Mouse (Mus musculus) cerebellum, adult 18-20 months (tissue): Measurements from ENCODE around the gene Unc93b1.

ENCODE experiments used
- DNase-seq, 2 experiments: peaks; one replicate each; pipeline ENCODE4 v3.0.0; 2021

Unc93b1 gene

DNA sequence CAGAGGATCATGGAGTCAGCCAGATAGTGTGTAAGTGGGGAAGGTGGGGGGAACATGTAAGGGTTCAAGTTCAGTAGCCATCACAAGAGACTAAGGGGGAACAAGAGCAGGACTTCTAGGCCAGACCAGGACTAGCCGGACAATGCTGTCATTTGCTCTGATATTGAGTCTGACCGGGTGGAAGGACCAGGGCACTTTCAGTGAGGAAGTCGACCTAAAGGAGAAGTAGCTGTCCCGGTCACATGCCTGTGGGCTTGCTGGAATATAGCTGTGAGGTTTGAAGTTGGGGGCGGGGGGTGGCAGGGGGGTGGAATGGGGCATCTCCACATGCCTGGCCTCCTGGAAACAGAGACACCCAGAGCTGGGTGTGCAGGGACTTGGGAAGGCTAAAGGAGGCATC is 20.5 kb upstream of the Unc93b1 start:
- no peak for DNase-seq

GRCm38 (mm10) chr19:3916727-3917126 is 18.3 kb upstream of the Unc93b1 start:
- DNase-seq: no peak

DNA sequence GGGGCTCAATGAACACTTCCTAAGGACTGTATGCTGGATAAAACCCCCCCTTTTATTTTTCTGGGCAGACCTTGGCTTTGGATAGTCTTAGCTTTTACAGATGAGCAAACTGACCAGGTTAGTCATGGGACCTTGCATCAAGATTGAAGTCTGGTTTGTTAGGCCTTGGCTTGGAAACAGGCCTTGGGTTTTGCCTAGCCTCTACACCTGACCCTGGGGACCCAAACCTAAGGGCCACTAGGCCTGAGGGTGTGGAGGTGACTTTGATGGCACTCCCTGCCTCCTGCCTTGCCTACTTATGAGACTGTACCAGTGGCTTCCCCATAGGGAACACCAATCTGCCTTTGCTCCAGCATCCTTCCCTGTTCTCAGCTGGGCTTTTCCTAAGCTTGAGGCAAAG is 15.1 kb upstream of the Unc93b1 start:
- DNase-seq: no peak

GRCm38 (mm10) chr19:3922661-3923371 is 12.2 kb upstream of the Unc93b1 start:
- no peak for DNase-seq

DNA sequence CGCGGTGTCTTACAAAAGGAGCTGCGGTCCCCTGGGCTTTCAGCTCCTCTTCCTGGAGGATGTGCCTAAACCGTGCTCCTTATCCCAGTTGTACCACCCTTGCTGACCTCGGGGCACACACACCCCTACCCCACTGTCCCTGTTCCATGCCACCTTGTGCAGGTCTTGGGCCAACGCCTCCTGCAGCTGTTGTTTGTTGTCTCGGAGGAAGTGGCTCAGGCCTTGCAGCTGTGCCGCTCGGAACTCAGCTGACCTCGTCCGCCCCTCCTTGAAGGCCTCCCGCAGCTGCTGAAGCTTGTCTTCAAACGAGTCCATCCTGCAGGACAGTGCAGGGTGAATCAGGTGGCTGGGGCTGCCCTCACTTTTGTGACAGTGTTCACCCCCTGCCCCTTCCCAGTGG is 11.4 kb upstream of the Unc93b1 start:
- DNase-seq: no peak

- no peak for DNase-seq
Measured at GRCm38 (mm10) chr19:3924190-3924589, 10.8 kb upstream of the Unc93b1 start.

DNA sequence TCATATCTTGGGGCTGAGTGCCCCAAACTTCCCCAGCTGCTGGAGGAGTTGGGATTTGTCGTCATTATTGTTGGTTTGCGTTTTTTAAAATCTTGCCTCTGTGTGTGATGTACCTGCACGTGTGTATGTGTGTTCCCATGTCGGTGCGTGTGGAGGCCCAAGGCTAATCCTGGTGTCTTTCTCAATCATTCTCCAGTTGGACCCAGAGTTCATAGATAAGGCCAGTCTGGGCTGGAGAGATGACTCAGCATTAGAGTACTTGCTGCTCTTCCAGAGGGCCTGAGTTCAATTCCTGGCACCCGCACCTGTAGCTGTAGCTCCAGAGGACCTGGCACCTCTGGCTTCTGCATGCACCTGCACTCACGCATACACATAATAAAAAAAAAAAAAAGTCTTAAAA is 10.1 kb upstream of the Unc93b1 start:
- no peak for DNase-seq

GRCm38 (mm10) chr19:3925859-3926258 is 9.1 kb upstream of the Unc93b1 start:
- DNase-seq: no peak

- DNase-seq: peak; percentile 50 to 57
Measured at GRCm38 (mm10) chr19:3926279-3926678, 8.7 kb upstream of the Unc93b1 start.

DNA sequence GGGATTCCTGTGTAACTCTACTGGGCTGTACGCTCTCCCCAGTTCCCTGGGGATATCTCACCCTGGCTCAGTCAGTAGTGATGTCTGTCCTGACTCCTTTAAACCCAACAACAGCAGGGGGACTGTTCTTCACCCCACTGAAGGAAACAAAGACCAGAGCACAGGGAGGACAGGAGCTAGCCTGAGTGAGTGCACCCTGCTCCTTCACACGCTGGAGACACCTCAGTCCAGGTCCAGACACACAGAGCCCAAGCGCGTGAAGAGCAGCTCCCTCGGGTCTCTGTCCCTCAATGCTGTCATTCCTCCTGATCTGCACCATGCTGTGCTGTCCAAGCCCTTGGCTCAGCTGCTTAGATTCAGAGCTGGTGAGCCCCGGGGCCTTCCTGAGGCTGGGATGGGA is 8.3 kb upstream of the Unc93b1 start:
- no peak for DNase-seq

GRCm38 (mm10) chr19:3927989-3928388 is 7.0 kb upstream of the Unc93b1 start:
- DNase-seq: no peak

DNA sequence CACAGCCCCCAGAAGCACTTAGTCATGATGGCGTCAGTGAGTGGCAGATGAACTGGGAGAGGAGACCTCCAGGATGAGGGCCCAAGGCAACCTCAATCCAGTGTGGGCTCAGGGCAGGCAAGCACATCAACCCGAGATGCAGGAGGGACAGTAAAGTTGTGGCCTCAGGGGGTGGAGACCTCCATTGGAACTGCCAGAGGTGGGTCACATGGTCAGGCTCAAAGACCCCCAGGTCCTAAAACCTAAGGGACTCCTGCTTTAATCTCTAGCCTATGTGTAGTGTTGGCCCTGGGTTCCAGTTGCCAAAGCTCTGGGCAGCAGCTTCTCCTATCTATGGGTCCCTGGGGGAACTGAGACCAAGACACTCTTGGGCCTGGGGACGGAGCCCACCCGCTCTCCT is 6.2 kb upstream of the Unc93b1 start:
- DNase-seq: no peak

DNA sequence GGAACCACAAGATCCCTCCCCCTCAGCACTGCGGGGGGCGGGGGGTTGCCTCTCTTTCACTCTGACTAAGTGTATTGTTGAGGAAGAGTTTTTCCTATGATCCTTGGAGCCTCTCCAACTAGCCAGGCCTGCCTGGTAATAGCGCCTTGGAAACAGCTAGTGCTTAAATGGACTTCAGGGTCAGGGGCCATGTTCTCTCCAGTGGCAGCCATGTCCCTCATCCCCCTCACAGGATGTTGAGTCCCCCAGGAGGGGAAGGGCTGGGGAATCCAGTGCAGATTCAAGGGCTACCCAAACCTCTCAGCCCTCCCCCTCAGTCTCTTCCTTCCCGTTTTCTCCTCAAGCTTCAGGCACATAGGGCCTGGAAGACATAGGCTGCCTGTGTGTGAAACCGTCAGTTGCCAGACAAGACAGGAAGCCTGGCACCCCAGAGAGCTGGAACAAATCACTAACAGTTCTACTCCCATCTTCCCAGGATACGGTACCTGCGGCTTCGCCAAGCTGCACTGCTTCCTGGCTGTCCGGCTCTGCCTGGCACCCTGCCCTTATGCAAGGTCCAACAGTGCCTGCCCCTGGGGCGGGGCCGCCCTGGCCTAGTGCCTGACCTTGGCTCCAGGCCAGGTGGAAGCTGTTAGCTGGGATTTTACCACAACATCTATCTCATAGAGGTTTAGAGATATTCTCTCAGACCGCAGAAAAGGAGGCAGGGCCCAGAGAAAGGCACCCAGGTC is 5.6 kb upstream of the Unc93b1 start, which contains the start of gene Aldh3b1:
Gene Aldh3b1, minus strand, starts transcription at position 598 of the 731 bp plus-strand sequence.
- DNase-seq: peak; percentile 88 to 93

GRCm38 (mm10) chr19:3930262-3931057 is 4.5 kb upstream of the Unc93b1 start:
- DNase-seq: no peak

GRCm38 (mm10) chr19:3931716-3932115 is 3.3 kb upstream of the Unc93b1 start:
- no peak for DNase-seq

- DNase-seq: peak; percentile 55 to 56
Measured at GRCm38 (mm10) chr19:3935896-3936850, 1.2 kb downstream of the Unc93b1 start.

- no peak for DNase-seq
Measured at GRCm38 (mm10) chr19:3942315-3942714, 7.3 kb downstream of the Unc93b1 start.

- DNase-seq: no peak
Measured at GRCm38 (mm10) chr19:3942986-3943735, 8.2 kb downstream of the Unc93b1 start.

DNA sequence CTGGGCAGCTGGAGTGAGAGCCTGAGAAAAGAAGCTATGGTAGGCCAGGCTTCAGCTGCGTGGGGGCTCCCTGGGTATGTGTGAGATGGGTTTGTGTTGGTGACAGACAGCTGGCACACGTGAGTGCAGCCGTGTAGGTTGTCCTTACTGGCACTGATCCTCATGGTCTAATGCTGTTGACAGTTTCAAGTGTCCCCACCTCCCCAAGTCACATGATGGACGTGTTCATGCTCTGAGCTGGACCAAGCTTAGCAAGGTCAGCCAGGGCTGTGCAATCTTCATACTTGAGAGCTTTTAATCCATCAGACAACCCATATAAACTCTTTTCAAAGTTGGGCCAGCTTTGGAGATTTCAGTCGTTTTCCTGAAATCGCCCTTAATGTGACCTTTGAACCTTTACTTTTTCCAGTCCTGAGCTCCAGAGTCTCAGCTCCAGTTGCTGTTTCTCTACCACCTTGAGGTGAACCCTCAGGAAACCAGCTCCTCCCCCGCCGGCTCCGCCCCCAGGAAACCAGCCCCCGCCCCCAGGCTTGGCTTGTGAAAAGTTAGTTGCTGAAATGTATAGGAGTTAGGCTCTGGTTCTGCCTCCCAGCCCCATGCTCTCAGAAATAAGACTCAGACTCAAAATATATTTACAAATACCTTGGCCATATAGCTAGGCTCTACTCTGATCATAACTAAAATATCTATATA is 11.0 kb downstream of the Unc93b1 start:
- no peak for DNase-seq

- peak; percentile 72 to 74 for DNase-seq
Measured at GRCm38 (mm10) chr19:3946715-3947114, 11.7 kb downstream of the Unc93b1 start.

DNA sequence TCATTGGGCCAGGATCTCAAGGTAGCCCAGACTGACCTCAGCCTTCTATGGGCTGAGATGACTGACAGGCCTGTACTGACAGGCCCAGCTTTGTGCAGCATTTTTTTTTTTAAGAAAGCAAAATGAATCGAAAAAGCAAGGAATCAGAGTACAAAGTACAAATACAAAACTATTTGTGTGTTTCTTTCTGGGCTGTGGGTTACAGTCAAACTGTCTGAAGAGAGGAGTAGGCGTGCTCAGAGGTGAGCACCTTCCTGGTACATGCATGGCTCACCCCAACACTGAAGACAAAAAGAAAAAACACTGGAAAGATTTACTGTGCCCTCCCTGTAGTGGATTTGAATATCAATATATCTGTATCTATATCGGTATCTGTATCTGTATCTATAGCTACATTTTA is 12.8 kb downstream of the Unc93b1 start:
- no peak for DNase-seq
